8 mouse cellular contexts compared by ENCODE assay signal in the genomic region with DNA sequence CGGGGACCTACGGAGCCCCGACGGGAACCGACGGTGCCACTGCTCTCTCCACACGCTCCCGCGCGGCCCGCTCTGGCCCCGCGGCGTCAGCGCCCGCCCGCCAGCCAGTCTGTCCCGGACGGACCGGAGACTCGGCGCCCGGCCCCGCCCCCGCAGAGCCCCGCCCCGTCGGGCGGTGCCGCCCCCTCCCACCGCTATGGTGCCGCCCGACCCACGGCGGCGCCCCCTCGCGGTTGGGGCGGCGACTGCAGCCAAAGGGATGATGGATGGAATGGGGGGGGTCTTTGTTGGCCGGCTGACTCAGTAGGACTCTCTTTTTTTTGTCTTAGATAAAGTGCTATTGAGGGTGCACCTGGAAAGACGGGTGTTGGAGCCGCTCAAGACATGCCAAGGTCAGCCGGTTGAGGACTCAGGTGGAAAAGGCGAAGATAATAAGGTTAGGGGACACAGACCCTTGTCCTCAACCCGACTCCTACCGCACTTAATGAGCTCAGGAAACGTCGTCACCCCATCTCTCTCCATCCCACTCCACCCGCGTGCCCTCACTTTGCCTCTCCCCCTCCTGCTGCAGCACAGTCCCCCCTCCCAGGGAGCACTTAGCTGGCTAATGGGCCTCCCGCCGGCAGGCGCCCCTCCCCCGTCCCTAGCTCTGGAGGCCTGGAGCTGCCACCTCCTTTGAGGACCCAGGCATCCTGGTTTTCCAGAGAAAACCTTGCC. TPM values are rescaled to one million over a fixed set of nuclear protein-coding genes. Genes with fewer than 3 reads are reported as not detected.
DNase-seq lines count a peak whose midpoint lies in the region; ATAC-seq lines count a peak whose summit lies in the region.

No protein-coding gene starts in this region.

- ATAC-seq in inflammation-experienced regulatory T-cells, adult 6 months: peak; percentile 49
- peak; percentile 65 for ATAC-seq in liver, embryonic 15.5 days (ENCODE audit: insufficient read depth)

- peak overlapping the region; percentile 97 for H3K4me2 ChIP-seq in liver, embryonic 15.5 days

- H3K4me3 ChIP-seq in liver, embryonic 15.5 days (replicated peaks): peak overlapping the region; percentile 66

- H3K4me1 ChIP-seq in liver, embryonic 15.5 days (replicated peaks): peaks cover 75% of the 10 kb centered on the region

- peaks cover 10% of the 10 kb centered on the region; the same call in 1 of the 2 replicates for H3K36me3 ChIP-seq in liver, embryonic 15.5 days (replicated peaks)

- peaks cover 22% of the 10 kb centered on the region for H3K27me3 ChIP-seq in liver, embryonic 15.5 days

- peak; percentile 98 for DNase-seq in heart, adult 11 months
- no peak for DNase-seq in heart, adult 8-10 months (ENCODE audit: low spot score)
- DNase-seq in brain, adult 2 months (ENCODE audit: low read depth, low spot score): peak; percentile 39
- DNase-seq in gastrocnemius, postnatal 10 days: peak; percentile 85
- peak; percentile 80 for DNase-seq in neural tube, embryonic 10.5 days (ENCODE audit: extremely low spot score, low spot score)
- DNase-seq in thymus, postnatal 4 days: peak; percentile 88

- 0 out of 2 replicates have a peak overlapping the region, but pooled peaks have one; percentile 24 for H3K27ac ChIP-seq in liver, embryonic 15.5 days (replicated peaks)

- no peaks in the 10 kb centered on the region for H3K9me3 ChIP-seq in liver, embryonic 15.5 days (replicated peaks)

- peak overlapping the region; percentile 75 for H3K9ac ChIP-seq in liver, embryonic 15.5 days

- 2% methylated on average over 55 of the region's 55 CpGs for WGBS in liver, embryonic 15.5 days (ENCODE audit: insufficient replicate concordance)

RNA-seq across cellular contexts. Expression of gene Ppp1r14b, which starts 4.9 kb away (rescaled TPM):
- 100 to 1,000 TPM in 1 of 4 experiments, 10 to 100 TPM in 3; 75.4 to 112 (median 91.3) TPM for total RNA-seq in heart, adult 8-10 months (2022)
- total RNA-seq in gastrocnemius, postnatal 10 days (2021): 100 to 1,000 TPM; 261 to 293 TPM
- polyA plus RNA-seq in inflammation-experienced regulatory T-cells, adult 6 months (2017; shearing (Covaris generic)): 10 to 100 TPM; 18.2 to 35.2 (median 29.7) TPM
- 51.4 and 55.8 TPM in 2 replicates for polyA plus RNA-seq in liver, embryonic 15.5 days (2015; fragmentation: Nextera tagmentation; extraction: Ambion mirVana)

RNA-seq across cellular contexts. Expression of gene Plcb3, which starts 6.4 kb away (rescaled TPM):
- total RNA-seq in heart, adult 8-10 months (2022): 10 to 100 TPM; 15.6 to 16.2 (median 15.6) TPM
- 10 to 100 TPM; 12.1 to 17.3 TPM for total RNA-seq in gastrocnemius, postnatal 10 days (2021)
- polyA plus RNA-seq in inflammation-experienced regulatory T-cells, adult 6 months (2017; shearing (Covaris generic)): 1 to 10 TPM; 2.8 to 4.3 (median 3.6) TPM
- polyA plus RNA-seq in liver, embryonic 15.5 days (2015; fragmentation: Nextera tagmentation; extraction: Ambion mirVana): 5.9 and 6.8 TPM in 2 replicates

RNA-seq across cellular contexts. Expression of gene Fkbp2, which starts 10.5 kb away (rescaled TPM):
- total RNA-seq in heart, adult 8-10 months (2022): 10 to 100 TPM; 17.2 to 23.1 (median 20.9) TPM
- 10 to 100 TPM; 16.6 to 23.3 TPM for total RNA-seq in gastrocnemius, postnatal 10 days (2021)
- 100 to 1,000 TPM in 1 of 3 experiments, 10 to 100 TPM in 2; 44.0 to 102 (median 47.1) TPM for polyA plus RNA-seq in inflammation-experienced regulatory T-cells, adult 6 months (2017; shearing (Covaris generic))
- polyA plus RNA-seq in liver, embryonic 15.5 days (2015; fragmentation: Nextera tagmentation; extraction: Ambion mirVana): 88.3 and 101 TPM in 2 replicates

RNA-seq across cellular contexts. Expression of gene Vegfb, which starts 17.6 kb away (rescaled TPM):
- 100 to 1,000 TPM; 488 to 525 (median 495) TPM for total RNA-seq in heart, adult 8-10 months (2022)
- 10 to 100 TPM; 73.4 to 94.4 TPM for total RNA-seq in gastrocnemius, postnatal 10 days (2021)
- polyA plus RNA-seq in inflammation-experienced regulatory T-cells, adult 6 months (2017; shearing (Covaris generic)): 1 to 10 TPM; 2.5 to 3.6 (median 3.5) TPM
- 15.5 and 15.6 TPM in 2 replicates for polyA plus RNA-seq in liver, embryonic 15.5 days (2015; fragmentation: Nextera tagmentation; extraction: Ambion mirVana)

RNA-seq across cellular contexts. Expression of gene Dnajc4, which starts 22.5 kb away (rescaled TPM):
- total RNA-seq in heart, adult 8-10 months (2022): 10 to 100 TPM; 48.7 to 62.9 (median 53.7) TPM
- 10 to 100 TPM; 32.5 to 33.9 TPM for total RNA-seq in gastrocnemius, postnatal 10 days (2021)
- 10 to 100 TPM; 34.1 to 59.7 (median 59.0) TPM for polyA plus RNA-seq in inflammation-experienced regulatory T-cells, adult 6 months (2017; shearing (Covaris generic))
- polyA plus RNA-seq in liver, embryonic 15.5 days (2015; fragmentation: Nextera tagmentation; extraction: Ambion mirVana): 10.2 and 10.9 TPM in 2 replicates
